Mouse (Mus musculus): ENCODE measurements around the gene Ccrl2. TPM values are rescaled to one million over a fixed set of nuclear protein-coding genes. Genes with fewer than 3 reads are reported as not detected.

Ccrl2 gene
- 0.62 and 0.63 TPM in 2 replicates for polyA plus RNA-seq (2015; fragmentation: Nextera tagmentation; extraction: Ambion mirVana)

GRCm38 (mm10) chr9:111056798-111057543 lies at the start of gene Ccrl2:
Ccrl2 (minus strand) TSS chr9:111057519.
- Histone ChIP-seq H3K27me3 (no peaks in the 10 kb centered on the region), H3K4me3 (peak within 1 kb of the TSS; percentile 40), H3K4me2 (peak within 1 kb of the TSS; percentile 68), H3K36me3 (no peaks in the 10 kb centered on the region), H3K9me3 (no peaks in the 10 kb centered on the region), H3K27ac (no peak within 1 kb of the TSS), H3K9ac (peak within 1 kb of the TSS; percentile 56), H3K4me1 (peaks cover 20% of the 10 kb centered on the region)
- 17% methylated on average over 17 of the region's 17 CpGs for WGBS
- ATAC-seq (ENCODE audit: insufficient number of reproducible peaks, insufficient read depth, low FRiP score, low TSS enrichment, low read depth), result no peak

- ATAC-seq (ENCODE audit: insufficient number of reproducible peaks, insufficient read depth, low FRiP score, low TSS enrichment, low read depth), result no peak
- 81% methylated on average over 5 of the region's 5 CpGs for WGBS
- Histone ChIP-seq H3K9ac (no peak overlapping the region), H3K4me3 (no peak overlapping the region), H3K4me2 (no peak overlapping the region), H3K4me1 (no peaks in the 10 kb centered on the region), H3K27me3 (no peaks in the 10 kb centered on the region), H3K9me3 (no peaks in the 10 kb centered on the region), H3K27ac (no peak overlapping the region), H3K36me3 (no peaks in the 10 kb centered on the region)
Measured at GRCm38 (mm10) chr9:111103893-111104292, 46.6 kb upstream of the Ccrl2 start.

- 85% methylated on average over 5 of the region's 5 CpGs for WGBS
- no peak for ATAC-seq (ENCODE audit: insufficient number of reproducible peaks, insufficient read depth, low FRiP score, low TSS enrichment, low read depth)
Measured at GRCm38 (mm10) chr9:111103293-111103692, 46.0 kb upstream of the Ccrl2 start.

GRCm38 (mm10) chr9:111100406-111100805 lies 43.1 kb upstream of the Ccrl2 start:
- H3K27me3 ChIP-seq, result no peaks in the 10 kb centered on the region
- H3K36me3 ChIP-seq, result no peaks in the 10 kb centered on the region
- ATAC-seq (ENCODE audit: insufficient number of reproducible peaks, insufficient read depth, low FRiP score, low TSS enrichment, low read depth), result no peak
- H3K9me3 ChIP-seq, result no peaks in the 10 kb centered on the region
- H3K27ac ChIP-seq, result no peak overlapping the region
- H3K9ac ChIP-seq, result no peak overlapping the region
- no peak overlapping the region for H3K4me3 ChIP-seq
- H3K4me1 ChIP-seq, result 0 out of 2 replicates have a peak, but pooled peaks cover 4% of the 10 kb centered on the region
- WGBS, result 82% methylated on average over 3 of the region's 3 CpGs
- H3K4me2 ChIP-seq, result no peak overlapping the region

More at GRCm38 (mm10) chr9:111103293-111103692, 46.0 kb upstream of the Ccrl2 start:
- no peaks in the 10 kb centered on the region for H3K36me3 ChIP-seq
- no peaks in the 10 kb centered on the region for H3K9me3 ChIP-seq
- no peak overlapping the region for H3K4me3 ChIP-seq
- H3K27me3 ChIP-seq, result no peaks in the 10 kb centered on the region
- H3K9ac ChIP-seq, result no peak overlapping the region
- H3K27ac ChIP-seq, result no peak overlapping the region
- H3K4me1 ChIP-seq, result no peaks in the 10 kb centered on the region
- H3K4me2 ChIP-seq, result no peak overlapping the region

GRCm38 (mm10) chr9:111097543-111097942 lies 40.2 kb upstream of the Ccrl2 start:
- no peaks in the 10 kb centered on the region for H3K9me3 ChIP-seq
- H3K4me3 ChIP-seq, result no peak overlapping the region
- no peaks in the 10 kb centered on the region for H3K27me3 ChIP-seq
- H3K4me2 ChIP-seq, result no peak overlapping the region
- H3K4me1 ChIP-seq, result 0 out of 2 replicates have a peak, but pooled peaks cover 4% of the 10 kb centered on the region
- no peak overlapping the region for H3K27ac ChIP-seq
- no peaks in the 10 kb centered on the region for H3K36me3 ChIP-seq
- ATAC-seq (ENCODE audit: insufficient number of reproducible peaks, insufficient read depth, low FRiP score, low TSS enrichment, low read depth), result no peak
- 56% methylated on average over 6 of the region's 6 CpGs for WGBS
- no peak overlapping the region for H3K9ac ChIP-seq

- 0 out of 2 replicates have a peak, but pooled peaks cover 4% of the 10 kb centered on the region for H3K4me1 ChIP-seq
- H3K9ac ChIP-seq, result no peak overlapping the region
- no peaks in the 10 kb centered on the region for H3K9me3 ChIP-seq
- 77% methylated on average over 16 of the region's 16 CpGs for WGBS
- no peaks in the 10 kb centered on the region for H3K36me3 ChIP-seq
- H3K27me3 ChIP-seq, result no peaks in the 10 kb centered on the region
- H3K4me3 ChIP-seq, result no peak overlapping the region
- no peak overlapping the region for H3K27ac ChIP-seq
- no peak for ATAC-seq (ENCODE audit: insufficient number of reproducible peaks, insufficient read depth, low FRiP score, low TSS enrichment, low read depth)
- no peak overlapping the region for H3K4me2 ChIP-seq
Measured at GRCm38 (mm10) chr9:111096419-111097326, 39.4 kb upstream of the Ccrl2 start.

GRCm38 (mm10) chr9:111095710-111096109 lies 38.4 kb upstream of the Ccrl2 start:
- H3K27me3 ChIP-seq, result no peaks in the 10 kb centered on the region
- no peak overlapping the region for H3K4me3 ChIP-seq
- H3K9ac ChIP-seq, result no peak overlapping the region
- H3K36me3 ChIP-seq, result no peaks in the 10 kb centered on the region
- ATAC-seq (ENCODE audit: insufficient number of reproducible peaks, insufficient read depth, low FRiP score, low TSS enrichment, low read depth), result no peak
- 75% methylated on average over 7 of the region's 7 CpGs for WGBS
- no peak overlapping the region for H3K4me2 ChIP-seq
- no peaks in the 10 kb centered on the region for H3K9me3 ChIP-seq
- no peak overlapping the region for H3K27ac ChIP-seq
- H3K4me1 ChIP-seq, result 0 out of 2 replicates have a peak, but pooled peaks cover 4% of the 10 kb centered on the region

- H3K27me3 ChIP-seq, result no peaks in the 10 kb centered on the region
- H3K4me1 ChIP-seq, result 0 out of 2 replicates have a peak, but pooled peaks cover 4% of the 10 kb centered on the region
- no peak overlapping the region for H3K4me2 ChIP-seq
- no peak overlapping the region for H3K27ac ChIP-seq
- ATAC-seq (ENCODE audit: insufficient number of reproducible peaks, insufficient read depth, low FRiP score, low TSS enrichment, low read depth), result no peak
- H3K9me3 ChIP-seq, result no peaks in the 10 kb centered on the region
- no peak overlapping the region for H3K4me3 ChIP-seq
- 66% methylated on average over 5 of the region's 5 CpGs for WGBS
- H3K36me3 ChIP-seq, result no peaks in the 10 kb centered on the region
- H3K9ac ChIP-seq, result no peak overlapping the region
Measured at GRCm38 (mm10) chr9:111094626-111095025, 37.3 kb upstream of the Ccrl2 start.

GRCm38 (mm10) chr9:111093094-111093493 lies 35.8 kb upstream of the Ccrl2 start:
- Histone ChIP-seq H3K27me3 (no peaks in the 10 kb centered on the region), H3K27ac (no peak overlapping the region), H3K4me3 (no peak overlapping the region), H3K36me3 (no peaks in the 10 kb centered on the region), H3K4me2 (no peak overlapping the region), H3K9me3 (no peaks in the 10 kb centered on the region), H3K9ac (no peak overlapping the region), H3K4me1 (peaks cover 10% of the 10 kb centered on the region; the same call in 1 of the 2 replicates)
- ATAC-seq (ENCODE audit: insufficient number of reproducible peaks, insufficient read depth, low FRiP score, low TSS enrichment, low read depth), result no peak
- WGBS, result 29% methylated on average over 5 of the region's 5 CpGs

GRCm38 (mm10) chr9:111092657-111093056 lies 35.3 kb upstream of the Ccrl2 start:
- no peak for ATAC-seq (ENCODE audit: insufficient number of reproducible peaks, insufficient read depth, low FRiP score, low TSS enrichment, low read depth)
- H3K4me1 ChIP-seq, result peaks cover 10% of the 10 kb centered on the region; the same call in 1 of the 2 replicates
- 51% methylated on average over 9 of the region's 9 CpGs for WGBS

GRCm38 (mm10) chr9:111088886-111089285 lies 31.6 kb upstream of the Ccrl2 start:
- H3K9ac ChIP-seq, result no peak overlapping the region
- no peak overlapping the region for H3K27ac ChIP-seq
- H3K4me1 ChIP-seq, result peaks cover 5% of the 10 kb centered on the region; the same call in 1 of the 2 replicates
- H3K27me3 ChIP-seq, result no peaks in the 10 kb centered on the region
- ATAC-seq (ENCODE audit: insufficient number of reproducible peaks, insufficient read depth, low FRiP score, low TSS enrichment, low read depth), result no peak
- no peak overlapping the region for H3K4me3 ChIP-seq
- no peaks in the 10 kb centered on the region for H3K9me3 ChIP-seq
- no peak overlapping the region for H3K4me2 ChIP-seq
- no peaks in the 10 kb centered on the region for H3K36me3 ChIP-seq
- WGBS, result 42% methylated on average over 7 of the region's 7 CpGs

More at GRCm38 (mm10) chr9:111092657-111093056, 35.3 kb upstream of the Ccrl2 start:
- H3K9ac ChIP-seq, result no peak overlapping the region
- H3K4me2 ChIP-seq, result no peak overlapping the region
- no peaks in the 10 kb centered on the region for H3K9me3 ChIP-seq
- no peaks in the 10 kb centered on the region for H3K27me3 ChIP-seq
- no peak overlapping the region for H3K4me3 ChIP-seq
- H3K27ac ChIP-seq, result no peak overlapping the region
- H3K36me3 ChIP-seq, result no peaks in the 10 kb centered on the region

Data from embryonic facial prominence, embryonic 13.5 days (tissue).